Mouse (Mus musculus): Measurements from ENCODE around the gene Ccr6.

DNA sequence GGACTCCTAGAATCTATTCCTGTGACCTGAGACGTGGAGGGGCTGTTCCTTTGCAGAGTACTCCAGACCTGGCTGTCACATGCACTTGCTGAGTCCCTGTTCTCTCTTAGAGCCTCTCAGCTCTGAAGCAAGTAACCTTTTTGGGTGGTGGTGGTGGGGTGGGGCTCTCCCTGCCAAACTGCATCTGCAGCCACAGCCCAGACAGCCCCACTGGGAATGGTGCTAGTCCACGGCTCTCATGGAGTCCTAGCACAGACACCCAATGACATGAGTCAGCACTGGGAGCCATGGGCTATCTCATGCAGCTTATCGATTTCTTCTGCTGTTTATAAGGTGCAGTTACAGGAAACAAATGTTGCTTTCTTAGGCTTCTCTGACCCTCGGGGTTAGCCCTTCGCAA is 61.9 kb downstream of the Ccr6 start:
- TF ChIP-seq CTCF (conservative IDR thresholded peaks at IDR 0.05; ENCODE audit: low read length) (no peak), NANOG (IDR thresholded peaks at IDR 0.05; ENCODE audit: borderline replicate concordance, low read length) (no peak), POU5F1 (IDR thresholded peaks at IDR 0.05; ENCODE audit: borderline replicate concordance, low read length) (no peak)
